Mouse (Mus musculus) lung, postnatal 25 days (tissue): ENCODE measurements at regions not wholly inside any gene's neighbourhood (a gene's known extent, or its start where the extent isn't known, plus 50 kb on each side); places are given as distances from the start of the nearest gene placed in this dataset.

Experiments used
- DNase-seq: peaks from one replicate; pipeline ENCODE4 v3.0.0; 2022; ENCODE audit warnings: low spot score

DNA sequence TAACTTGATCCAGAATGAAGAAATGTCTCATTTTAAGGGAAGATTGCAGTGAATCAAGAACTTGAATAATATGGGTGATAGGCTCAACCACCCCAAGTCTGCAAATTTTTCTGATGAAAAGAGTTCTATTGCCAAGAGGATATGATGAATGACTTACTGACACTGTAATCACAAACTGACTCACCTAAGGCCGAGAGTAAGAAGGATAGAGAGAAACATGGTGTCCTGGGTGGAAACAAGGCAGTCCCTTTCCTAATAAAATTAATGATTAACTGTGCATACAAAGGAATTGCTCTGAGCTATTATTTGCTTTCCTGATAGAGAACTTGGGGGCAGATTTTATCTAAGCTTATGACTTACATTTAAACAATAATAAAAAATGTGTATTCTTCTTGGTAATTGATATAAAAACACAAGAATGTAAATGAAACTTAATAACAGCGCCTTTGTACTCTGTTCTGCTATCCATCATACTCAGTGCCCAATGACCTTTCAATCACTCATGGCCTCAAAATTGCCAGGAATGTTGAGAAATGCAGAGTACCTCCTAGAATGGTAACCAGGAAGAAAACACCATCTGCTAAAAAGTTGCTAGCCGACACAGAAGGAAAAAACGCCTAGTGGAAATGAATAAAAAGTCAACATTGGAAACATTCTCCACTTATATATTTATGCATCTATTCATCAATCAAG lies 606.7 kb downstream of the Efnb2 start:
- DNase-seq = no peak

GRCm38 (mm10) chr8:8051186-8051585 lies 609.9 kb downstream of the Efnb2 start:
- no peak for DNase-seq

DNA sequence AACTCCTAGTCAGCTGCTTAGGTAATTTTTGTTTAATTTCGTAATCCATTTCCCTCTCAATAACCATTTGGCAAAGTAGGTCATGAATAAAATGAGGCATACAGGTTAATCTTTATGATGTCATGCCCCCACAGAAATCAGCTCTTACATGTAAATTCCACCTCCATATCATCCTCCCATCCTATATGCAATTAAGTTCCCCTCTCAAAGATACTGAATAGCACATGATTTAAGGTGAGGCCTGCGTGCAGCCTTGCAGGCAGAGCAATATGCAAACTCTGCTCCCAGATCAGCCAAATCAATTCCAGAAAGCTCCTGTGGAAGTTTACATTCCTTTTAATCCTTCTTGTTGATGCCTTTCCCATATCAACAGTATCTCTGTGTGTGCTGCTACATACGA lies 610.3 kb downstream of the Efnb2 start:
- no peak for DNase-seq

DNA sequence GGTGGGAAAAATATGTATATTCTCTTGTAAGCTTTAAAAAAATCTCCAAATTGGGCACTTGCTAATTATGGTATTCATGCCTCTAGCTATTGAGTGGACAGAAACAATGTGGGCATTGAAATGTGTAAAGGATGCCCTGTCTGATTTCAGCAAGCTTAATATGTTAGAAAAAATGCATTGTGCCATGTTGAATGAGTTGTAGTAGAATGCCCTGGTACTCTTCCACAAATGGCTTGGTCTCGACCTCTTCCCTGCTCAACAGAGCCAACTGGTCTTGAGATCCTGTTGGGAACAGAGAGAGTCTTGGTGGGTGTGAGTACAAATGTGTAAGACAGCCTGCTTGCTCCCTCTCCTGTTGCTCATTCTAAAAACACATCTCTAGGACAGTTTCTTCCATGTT lies 616.1 kb downstream of the Efnb2 start:
- no peak for DNase-seq

- DNase-seq = no peak
Measured at GRCm38 (mm10) chr8:8044296-8044695, 616.7 kb downstream of the Efnb2 start.

- DNase-seq = no peak
Measured at GRCm38 (mm10) chr8:8037929-8038328, 623.1 kb downstream of the Efnb2 start.

DNA sequence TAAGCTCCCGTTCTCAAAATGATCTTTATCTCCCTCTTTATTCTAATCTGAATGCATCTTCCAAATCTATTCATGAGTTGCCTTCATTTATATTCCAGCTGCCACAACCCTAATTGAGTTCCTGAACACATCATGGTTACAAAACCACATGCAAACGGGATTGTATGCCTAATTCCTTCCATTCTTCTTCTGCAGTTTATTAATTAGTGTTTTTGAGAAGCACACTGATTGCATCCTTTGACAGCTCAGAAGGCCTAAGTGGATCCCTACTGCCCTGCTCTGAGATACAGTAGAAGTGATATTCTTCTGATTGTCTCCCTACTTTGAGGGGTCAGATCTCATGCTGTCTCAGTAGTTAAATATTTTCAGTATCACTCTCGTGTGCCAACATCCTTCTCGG lies 649.9 kb downstream of the Efnb2 start:
- no peak for DNase-seq

DNA sequence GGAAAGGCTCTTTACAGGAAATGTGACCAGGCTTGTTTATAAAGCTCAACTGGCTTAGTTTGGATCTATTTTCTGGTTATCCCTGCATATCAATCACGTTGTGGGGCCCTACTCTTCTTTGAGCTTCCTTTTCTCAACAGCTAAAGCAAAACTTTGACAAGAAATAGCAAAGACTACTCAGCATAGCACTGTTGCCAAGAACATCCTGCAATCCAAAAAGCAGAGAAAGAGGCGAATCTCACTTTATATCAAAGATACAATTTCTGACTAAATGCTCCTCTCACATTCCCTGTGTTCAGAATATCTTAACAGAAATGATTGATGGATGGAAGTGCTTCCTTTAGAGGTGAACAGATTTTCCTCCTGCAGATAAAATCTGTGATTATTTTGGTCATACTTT lies 666.1 kb downstream of the Efnb2 start:
- DNase-seq = no peak

- DNase-seq = no peak
Measured at GRCm38 (mm10) chr8:7988820-7989219, 672.2 kb downstream of the Efnb2 start.

- no peak for DNase-seq
Measured at GRCm38 (mm10) chr8:7977020-7977419, 684.0 kb downstream of the Efnb2 start.

DNA sequence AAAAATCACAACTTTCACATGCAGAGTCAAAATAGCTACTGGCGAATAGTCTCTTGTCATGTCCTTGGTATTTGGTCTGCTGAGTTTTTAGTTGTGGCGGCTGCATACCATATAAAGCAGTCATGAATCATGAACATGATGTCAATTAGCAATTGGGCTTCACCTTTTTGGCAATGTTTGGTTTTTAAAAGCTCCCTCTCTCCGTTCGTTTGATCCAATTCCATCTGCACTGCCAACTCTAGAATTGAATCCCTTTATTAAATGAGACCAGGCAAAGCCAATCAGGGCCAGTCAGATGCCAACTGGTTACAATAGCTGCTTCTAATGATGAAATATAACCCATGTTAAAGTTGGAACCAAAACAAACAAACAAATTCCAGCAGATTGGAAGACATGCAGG lies 687.3 kb downstream of the Efnb2 start:
- no peak for DNase-seq

DNA sequence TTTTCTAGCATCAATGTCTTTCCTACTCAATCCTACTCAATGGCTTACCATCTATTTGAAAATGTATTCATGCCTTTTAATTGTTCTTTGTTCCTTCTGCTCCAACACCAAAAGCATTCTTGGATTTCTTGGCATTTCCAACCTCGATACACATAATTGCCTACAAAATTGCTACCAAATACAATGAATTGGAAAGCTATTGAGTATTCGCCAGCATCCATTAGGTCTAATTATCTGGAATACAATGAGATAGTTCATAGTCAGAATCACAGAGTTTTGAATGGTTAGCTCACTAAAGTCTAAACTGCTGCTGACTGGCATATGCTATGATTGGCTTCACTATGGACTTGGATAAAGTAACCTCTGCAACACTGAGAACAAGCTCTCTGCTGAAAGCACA lies 696.8 kb downstream of the Efnb2 start:
- no peak for DNase-seq

- DNase-seq = no peak
Measured at GRCm38 (mm10) chr8:7956745-7957144, 704.3 kb downstream of the Efnb2 start.

- no peak for DNase-seq
Measured at GRCm38 (mm10) chr8:7954851-7955250, 706.2 kb downstream of the Efnb2 start.

- DNase-seq = no peak
Measured at GRCm38 (mm10) chr8:7945966-7946775, 714.9 kb downstream of the Efnb2 start.

GRCm38 (mm10) chr8:7936596-7936995 lies 724.4 kb downstream of the Efnb2 start:
- no peak for DNase-seq

DNA sequence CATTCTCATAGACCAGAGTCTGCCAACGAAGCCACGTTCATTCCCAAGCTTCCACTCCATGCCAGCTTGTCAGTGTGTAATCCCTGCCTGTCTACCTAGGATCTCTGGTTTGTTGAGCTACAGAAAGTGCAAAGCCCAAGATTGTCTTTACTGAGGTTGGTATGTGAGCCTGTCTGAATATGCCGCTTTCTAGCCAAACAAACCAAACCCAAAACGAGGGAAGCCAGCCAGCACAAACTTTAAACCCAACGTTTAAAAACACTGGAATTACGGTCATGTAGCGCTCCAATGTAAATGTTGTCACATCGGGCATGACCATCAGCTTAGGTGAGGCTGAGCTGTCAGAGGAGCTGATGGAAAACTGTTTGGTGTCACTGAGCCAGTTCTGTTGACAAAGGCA lies 741.6 kb downstream of the Efnb2 start:
- DNase-seq = no peak

GRCm38 (mm10) chr8:7894338-7894737 lies 766.7 kb downstream of the Efnb2 start:
- no peak for DNase-seq

DNA sequence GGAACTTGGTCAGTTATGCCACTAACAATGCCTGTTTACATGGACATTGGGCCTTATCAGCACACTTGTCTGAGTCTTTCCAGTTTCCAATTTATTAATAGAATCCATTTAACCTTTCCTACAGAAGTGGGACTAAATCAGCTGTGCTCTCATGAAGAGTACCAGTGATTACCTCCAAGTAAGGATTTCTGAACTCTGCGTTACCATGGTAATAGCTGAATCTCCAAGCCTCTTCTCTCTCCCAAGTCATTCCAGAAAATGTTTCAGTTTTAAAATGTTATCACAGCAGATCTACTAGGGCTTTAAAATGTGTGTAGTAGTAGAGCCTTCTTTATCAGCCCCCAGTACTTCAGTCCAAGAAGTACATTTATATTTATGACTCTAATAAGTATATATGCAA lies 807.9 kb downstream of the Efnb2 start:
- no peak for DNase-seq

DNA sequence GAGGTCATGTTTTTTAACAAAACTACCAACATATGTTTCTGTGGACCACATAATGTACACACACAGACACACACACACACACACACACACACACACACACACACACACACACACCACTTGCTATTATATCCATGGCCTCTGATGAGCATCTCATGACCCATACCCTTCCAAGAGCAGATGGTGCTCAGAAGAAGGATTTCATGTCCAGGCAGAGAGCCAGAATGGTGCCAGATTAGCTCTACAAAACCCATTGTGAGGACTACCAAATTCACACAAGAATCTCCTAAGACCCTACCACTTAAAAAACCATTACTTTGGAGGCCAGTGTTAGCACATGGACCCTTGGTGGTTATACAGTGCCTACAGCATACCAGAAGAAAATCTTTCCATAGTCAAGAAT lies 810.5 kb downstream of the Efnb2 start:
- DNase-seq = no peak

- no peak for DNase-seq
Measured at GRCm38 (mm10) chr8:7831948-7832347, 829.1 kb downstream of the Efnb2 start.

DNA sequence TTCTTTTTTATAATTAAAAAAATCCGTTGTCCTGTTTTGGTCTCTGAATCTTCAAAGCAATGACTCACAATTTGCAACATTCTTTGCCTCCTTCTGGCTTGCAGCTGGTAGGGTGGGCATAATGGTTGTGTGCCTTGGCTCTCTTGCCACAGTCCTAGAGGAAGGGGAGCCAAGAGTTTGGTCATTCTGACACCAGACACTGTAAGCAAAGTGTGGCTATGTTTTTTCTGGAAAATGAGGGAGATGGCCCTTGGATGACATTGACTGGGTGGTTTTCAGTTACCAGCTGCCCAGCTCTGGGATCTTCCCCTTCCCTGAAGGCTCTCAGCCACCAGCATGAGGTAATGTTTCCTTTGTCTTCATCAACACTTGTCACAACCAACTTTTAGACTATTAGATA lies 833.2 kb downstream of the Efnb2 start:
- no peak for DNase-seq

DNA sequence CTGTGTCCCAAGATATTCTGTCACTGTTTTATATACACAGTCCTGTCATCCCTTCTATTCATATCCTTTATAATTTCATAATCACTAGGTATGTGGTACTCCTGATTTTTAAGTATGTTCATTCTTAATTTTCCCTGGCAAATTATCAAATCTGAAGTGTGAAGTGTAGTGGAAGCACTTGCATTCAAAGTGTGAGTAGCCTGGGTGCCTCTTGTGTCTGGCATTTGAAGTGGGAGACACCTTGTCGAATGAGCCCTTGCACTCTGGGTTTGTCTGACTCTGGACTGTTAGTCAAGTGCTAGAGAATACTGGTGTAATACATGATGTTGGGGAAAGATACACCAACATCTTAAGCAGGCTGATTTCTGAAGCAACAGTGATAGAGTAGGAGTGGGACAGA lies 852.6 kb downstream of the Efnb2 start:
- DNase-seq = no peak

DNA sequence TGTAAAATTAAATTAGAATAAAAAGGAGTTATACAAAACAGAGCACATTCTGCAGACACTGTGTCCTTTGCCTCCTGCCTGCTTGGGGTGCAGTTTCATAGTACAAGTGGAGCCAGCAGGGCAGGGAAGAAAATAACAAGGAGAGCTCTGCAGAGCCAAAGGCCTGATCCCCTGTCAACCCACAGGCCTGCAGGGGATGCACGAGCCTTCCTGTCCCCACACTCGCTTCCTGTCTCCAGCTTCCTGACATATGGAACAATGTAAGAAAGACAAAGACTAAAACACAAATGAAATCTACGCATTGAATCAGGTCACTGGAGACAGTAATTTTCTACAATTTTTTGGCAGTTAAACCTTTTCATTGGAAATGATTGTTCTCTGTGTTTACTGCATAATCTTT lies 861.8 kb downstream of the Efnb2 start:
- DNase-seq = no peak
